Mouse (Mus musculus): ENCODE measurements around the gene Trim59.

Gene Trim59

DNA sequence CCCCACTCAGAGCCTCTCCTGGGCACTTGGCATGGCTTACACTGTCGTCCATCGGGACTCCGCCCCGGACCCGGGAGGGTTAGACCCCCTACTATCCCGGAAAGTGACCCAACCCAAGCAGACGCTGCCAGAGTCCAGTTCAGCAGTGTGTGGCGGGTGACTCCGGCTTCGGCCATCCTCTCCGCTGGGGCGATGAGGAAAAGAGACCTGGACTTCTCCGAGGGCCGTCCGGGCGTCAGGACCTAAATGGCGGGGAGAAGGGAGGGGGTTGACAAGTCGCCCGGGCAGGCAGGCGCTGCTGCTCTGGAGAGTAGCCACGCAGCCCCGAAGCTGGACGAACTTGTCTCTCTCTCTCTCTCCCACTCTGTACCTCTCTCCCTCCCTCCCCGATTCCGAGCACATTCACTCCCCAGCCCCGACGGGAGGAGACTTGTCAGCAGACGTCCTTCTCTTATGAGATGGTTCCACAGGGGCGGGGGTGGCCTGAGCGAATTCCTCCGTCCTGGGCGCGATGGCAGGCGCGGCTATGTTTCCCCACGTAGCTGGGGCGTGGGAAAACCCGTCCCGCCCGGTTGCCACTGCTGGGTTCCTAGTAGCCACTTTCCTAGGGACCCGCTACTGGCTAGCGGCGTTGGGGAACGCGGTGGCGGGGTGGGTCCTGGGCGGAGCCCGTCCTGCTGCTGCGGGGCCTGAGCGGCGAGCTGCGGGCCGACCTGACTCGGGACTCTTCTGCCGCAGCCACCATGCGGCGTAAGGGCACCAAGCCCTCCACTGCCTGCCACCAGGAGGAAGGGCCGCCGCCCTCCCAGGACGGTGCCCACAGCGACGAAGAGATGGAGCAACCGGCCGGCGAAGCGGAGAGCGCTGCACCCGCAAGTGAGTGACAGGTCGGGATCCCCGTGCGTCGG is 39.0 kb downstream of the Trim59 start:
- peak in 1 of 2 experiments; percentile 15 for DNase-seq (ENCODE audit: low spot score in 2 of 2)

DNA sequence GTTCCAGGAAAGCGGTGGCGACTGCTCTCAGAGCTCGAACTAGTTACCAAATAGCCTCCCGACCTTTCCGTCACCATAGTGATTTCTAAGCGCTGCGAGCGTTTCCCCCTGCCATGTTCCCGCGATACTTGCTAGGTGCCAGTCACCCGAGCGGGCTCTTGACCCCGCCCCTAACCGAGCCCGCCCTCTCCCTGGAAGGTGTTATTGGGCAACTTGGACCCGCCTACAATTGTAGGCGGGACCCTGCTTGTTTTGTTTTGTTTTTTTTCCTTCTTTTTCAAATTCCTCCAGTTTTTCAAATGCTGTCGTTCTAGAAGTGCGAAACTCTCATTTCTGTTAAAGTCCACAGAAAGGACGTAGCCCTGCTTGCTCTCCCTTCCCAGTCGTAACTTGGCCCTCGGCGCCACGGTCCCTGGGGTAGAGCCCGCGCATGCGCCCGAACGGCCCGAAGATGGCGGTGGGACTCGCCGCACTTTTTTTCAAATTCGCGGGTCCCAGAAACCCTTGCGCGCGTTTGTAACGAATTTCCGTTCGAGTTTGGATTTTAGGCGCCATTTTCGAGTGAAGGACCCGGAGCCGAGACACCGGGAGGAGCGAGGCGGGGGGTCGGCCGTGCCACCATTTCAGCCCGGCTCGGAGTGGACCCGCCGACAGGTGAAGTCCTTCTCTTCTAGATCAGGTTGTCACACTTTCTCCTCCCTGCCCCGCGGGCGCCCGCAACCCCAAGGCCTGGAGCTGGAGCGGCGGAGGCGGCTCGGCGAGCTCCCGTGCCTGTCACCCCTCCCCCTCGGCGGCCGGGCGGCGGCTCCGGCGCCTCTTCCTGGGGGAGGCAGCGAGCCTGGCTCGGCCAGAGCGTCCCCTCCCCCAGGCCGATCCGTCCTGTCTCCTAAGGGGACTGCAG is 39.9 kb downstream of the Trim59 start, which contains the start of the genes Ift80 and Smc4:
Ift80 (minus strand) TSS at position 134 of the 901 bp plus-strand sequence.
Smc4 (plus strand) TSS at position 302 of the 901 bp plus-strand sequence.
- DNase-seq (ENCODE audit: low spot score in 2 of 2): peak; percentile 81 to 94

DNA sequence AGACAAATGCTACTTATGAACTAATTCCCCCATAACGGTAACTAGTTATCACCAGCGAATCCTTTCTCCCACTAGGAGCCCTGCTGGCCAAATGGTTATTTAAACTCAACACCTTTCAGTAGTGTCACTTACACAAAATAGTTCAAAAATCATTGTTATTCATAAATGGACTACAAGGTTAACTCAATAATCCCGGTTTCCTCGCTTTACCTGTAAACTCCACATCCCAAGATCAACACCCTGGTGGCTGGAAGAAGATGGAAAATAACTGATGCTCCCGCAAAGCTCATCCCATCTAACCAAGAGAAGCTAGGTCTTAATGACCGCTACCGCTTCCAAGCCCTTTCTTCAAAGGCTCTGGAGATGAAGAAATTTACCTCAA is 40.5 kb downstream of the Trim59 start:
- no peak for DNase-seq (ENCODE audit: low spot score in 2 of 2)

DNA sequence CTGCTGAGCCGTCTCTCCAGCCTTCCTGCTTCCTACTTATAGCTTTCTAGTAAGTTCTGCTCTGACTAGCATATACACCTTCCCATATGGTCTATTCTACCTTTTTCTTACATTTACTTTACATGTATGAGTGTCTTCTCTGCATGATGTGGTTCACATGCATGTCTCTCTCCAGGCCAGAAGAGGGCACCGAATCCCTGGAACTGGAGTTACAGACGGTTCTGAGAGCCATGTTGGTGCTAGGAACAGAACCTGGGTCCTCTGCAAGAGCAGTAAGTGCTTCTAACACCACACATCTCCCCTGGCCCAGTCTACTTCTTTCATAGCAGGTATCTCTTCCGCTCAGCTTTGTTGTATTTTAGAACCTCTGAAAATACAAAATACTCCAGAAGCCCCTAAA is 41.8 kb downstream of the Trim59 start:
- no peak for DNase-seq (ENCODE audit: low spot score in 2 of 2)

DNA sequence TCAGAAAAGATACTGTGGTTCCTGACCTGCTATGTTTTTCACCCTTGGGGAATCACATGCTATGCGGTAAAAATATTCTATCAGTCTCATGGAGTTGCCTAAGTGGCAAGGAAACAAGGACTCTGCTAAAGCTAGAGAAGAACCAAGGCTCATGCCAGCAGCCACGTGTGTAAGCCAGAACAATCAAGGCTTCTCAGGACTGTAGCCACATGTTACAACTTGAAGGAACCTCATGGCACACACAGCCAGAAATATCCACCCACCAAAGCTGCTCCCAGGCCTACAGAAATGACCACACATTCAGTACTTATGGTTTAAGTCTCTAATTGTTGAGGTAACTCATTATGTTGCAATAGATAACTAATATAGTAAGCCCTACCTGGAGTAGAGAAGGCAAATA is 58.0 kb downstream of the Trim59 start:
- DNase-seq (ENCODE audit: low spot score in 2 of 2): no peak

Measured in left cerebral cortex, adult 9 months (tissue).